Mouse (Mus musculus) forebrain, postnatal 0 days (tissue): ENCODE results near the gene Ccnt2. TPM values are rescaled to one million over a fixed set of nuclear protein-coding genes. Genes with fewer than 3 reads are reported as not detected.

Experiments used
- ATAC-seq: fragments of 200-750 bp; cut with Nextera tagmentation; 2 replicates; pipeline ENCODE4 v1.8.0; 2017; ENCODE audit warnings: mild to moderate bottlenecking, moderate library complexity
- DNase-seq: peaks from one replicate; pipeline ENCODE4 v3.0.0-alpha.2; 2015
- H3K27ac ChIP-seq: fragments of 300-500 bp; sonication (generic); 2 replicates; pipeline ENCODE4 v1.5.1; 2014; ENCODE audit warnings: low read depth, mild to moderate bottlenecking, antibody characterized with exemption, low read length, moderate library complexity, mixed read lengths
- H3K27me3 ChIP-seq: fragments of 300-500 bp; sonication (generic); 2 replicates; pipeline ENCODE4 v1.6.1; 2014; ENCODE audit warnings: mild to moderate bottlenecking, low read length, mixed read lengths; ENCODE audit not compliant: insufficient read depth
- H3K36me3 ChIP-seq: fragments of 300-500 bp; sonication (generic); 2 replicates; pipeline ENCODE4 v1.6.1; 2014; ENCODE audit warnings: mild to moderate bottlenecking, moderate library complexity; ENCODE audit not compliant: insufficient read depth
- H3K4me1 ChIP-seq: fragments of 300-500 bp; sonication (generic); 2 replicates; pipeline ENCODE4 v1.6.1; 2014; ENCODE audit warnings: antibody characterized with exemption; ENCODE audit not compliant: insufficient read depth
- H3K4me2 ChIP-seq: fragments of 300-500 bp; sonication (generic); 2 replicates; pipeline ENCODE4 v1.6.1; 2014; ENCODE audit warnings: low read depth, mild to moderate bottlenecking, moderate library complexity
- H3K4me3 ChIP-seq: fragments of 300-500 bp; sonication (generic); 2 replicates; pipeline ENCODE4 v1.5.1; 2014; ENCODE audit warnings: low read depth, low read length, mixed read lengths
- H3K9ac ChIP-seq: fragments of 300-500 bp; sonication (generic); 2 replicates; pipeline ENCODE4 v1.6.1; 2014; ENCODE audit warnings: mild to moderate bottlenecking
- H3K9me3 ChIP-seq: fragments of 300-500 bp; sonication (generic); 2 replicates; pipeline ENCODE4 v1.6.1; 2016; ENCODE audit warnings: low read length
- CTCF ChIP-seq: sonication (generic); IDR thresholded peaks from 2 replicates; pipeline ENCODE4 v1.5.1; 2016; ENCODE audit warnings: antibody characterized with exemption, control low read depth, low read depth
- WGBS: fragments of 180-500 bp; shearing (Covaris S2); extraction: QIAGEN DNeasy Blood & Tissue Kit; methylation state at CpG from one replicate; pipeline ENCODE4 v1.1.7; 2014; 5-methylcytosine and 5-hydroxymethylcytosine counted together
- polyA plus RNA-seq: library from polyadenylated mRNA; unstranded; fragments of >200 nt; fragmentation: Nextera tagmentation; extraction: Ambion mirVana; gene quantifications from 2 replicates; pipeline ENCODE4 v1.2.1, GENCODE M21; 2015
- total RNA-seq: library from RNA; depleted of rRNA; stranded (reverse); fragments of >200 nt; gene quantifications from 2 replicates; pipeline ENCODE4 v1.2.3, GENCODE M21; 2014; rRNA removed

Gene Ccnt2
- total and polyA plus RNA-seq, 2 experiments from 2014 or later = 23.2 to 51.5 TPM

DNA sequence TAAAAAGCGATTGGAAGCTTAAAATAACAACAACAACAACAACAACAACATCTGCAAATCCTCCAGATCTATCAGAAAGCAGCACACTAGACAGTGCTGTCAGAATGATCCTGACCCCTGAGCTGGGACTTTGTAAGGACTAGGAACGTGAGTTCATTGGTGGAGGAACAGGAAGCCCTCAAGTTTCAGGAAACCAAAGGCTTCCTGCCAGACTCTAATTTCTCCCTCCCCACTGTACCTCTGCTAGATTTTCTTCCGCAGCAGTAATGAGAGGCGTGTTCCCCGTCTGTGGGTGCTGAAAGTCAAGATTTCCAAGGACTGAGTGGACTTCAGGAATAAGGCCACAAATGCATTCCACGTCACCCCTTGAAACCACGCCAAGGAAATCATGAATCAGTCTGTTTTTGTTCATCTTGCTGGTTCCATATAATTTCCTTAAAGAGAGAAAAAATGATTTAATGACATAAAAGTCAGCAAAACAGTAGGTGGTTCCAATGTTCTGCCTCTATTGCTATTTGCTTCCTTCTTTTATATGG is 76.2 kb downstream of the Ccnt2 start:
- TF ChIP-seq CTCF = no peak
- H3K27me3 ChIP-seq = no peaks in the 10 kb centered on the region
- no peak overlapping the region for H3K4me3 ChIP-seq
- no peaks in the 10 kb centered on the region for H3K4me1 ChIP-seq
- no peak overlapping the region for H3K4me2 ChIP-seq
- DNase-seq (no peak), ATAC-seq (no peak)
- 0 out of 2 replicates have a peak, but pooled peaks cover 7% of the 10 kb centered on the region for H3K9me3 ChIP-seq
- no peak overlapping the region for H3K9ac ChIP-seq
- H3K27ac ChIP-seq = no peak overlapping the region
- no peaks in the 10 kb centered on the region for H3K36me3 ChIP-seq
- WGBS = 83% methylated on average over 7 of the region's 7 CpGs

DNA sequence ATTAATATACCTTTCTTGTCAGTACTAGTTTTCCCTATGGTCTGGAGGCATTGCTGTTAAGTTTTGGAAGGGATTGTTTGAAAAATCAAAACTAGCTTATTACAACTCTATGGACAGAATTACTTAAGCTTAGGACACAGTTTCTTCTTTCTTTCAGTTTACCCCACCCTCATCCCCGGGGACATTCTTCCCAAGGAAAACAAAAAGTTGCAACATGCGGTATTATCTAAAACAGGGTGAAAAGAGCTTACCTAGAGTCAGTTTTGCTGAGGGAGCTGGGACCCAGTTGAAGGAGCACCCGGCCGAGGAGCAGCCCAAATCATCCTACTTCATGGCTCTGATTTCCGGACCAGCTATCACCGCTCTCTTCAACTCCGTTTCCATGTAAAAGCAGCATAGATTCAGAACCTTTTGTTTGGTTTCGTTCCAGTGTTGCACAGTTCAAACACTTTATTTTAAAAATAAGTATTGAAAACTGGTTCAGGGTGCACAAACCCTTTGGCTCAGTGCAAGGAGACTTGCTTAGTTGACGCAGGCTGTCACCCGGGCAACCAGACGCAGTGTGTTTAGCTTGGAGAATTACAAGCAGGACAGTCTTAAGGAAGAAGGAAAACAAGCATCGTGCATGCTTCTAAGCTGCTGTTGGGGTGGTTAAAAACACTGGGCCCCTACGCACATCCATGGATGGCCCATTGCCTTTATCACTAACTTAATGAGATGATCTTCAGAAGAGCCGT is 80.7 kb downstream of the Ccnt2 start, which contains the start of gene Map3k19:
Map3k19 (minus strand) TSS at position 546 of the 737 bp plus-strand sequence.
- peak; percentile 11 for DNase-seq
- no peak for TF ChIP-seq CTCF
- Histone ChIP-seq H3K4me2 (no peak within 1 kb of the TSS), H3K9me3 (0 out of 2 replicates have a peak, but pooled peaks cover 7% of the 10 kb centered on the region), H3K27ac (no peak within 1 kb of the TSS), H3K4me3 (no peak within 1 kb of the TSS), H3K9ac (no peak within 1 kb of the TSS), H3K36me3 (no peaks in the 10 kb centered on the region), H3K27me3 (no peaks in the 10 kb centered on the region), H3K4me1 (no peaks in the 10 kb centered on the region)
- ATAC-seq = peak; percentile 71
- WGBS = 58% methylated on average over 14 of the region's 14 CpGs

Other genes with a start within 250 kb of the Ccnt2 start
- gene Tmem163, start 94.6 kb upstream of the Ccnt2 start, total RNA-seq = 30.7 and 36.7 TPM in 2 replicates
- 25.9 and 37.1 TPM in 2 replicates for gene Tmem163, start 94.6 kb upstream of the Ccnt2 start, polyA plus RNA-seq
- gene Acmsd, start 44.8 kb upstream of the Ccnt2 start, total RNA-seq = not detected in 2 replicates
- gene Acmsd, start 44.8 kb upstream of the Ccnt2 start, polyA plus RNA-seq = 0.11 TPM in 1 of 2 replicates, not detected in the other
- 3.2 and 4.6 TPM in 2 replicates for gene Map3k19, start 80.9 kb downstream of the Ccnt2 start, total RNA-seq
- 0.28 and 0.94 TPM in 2 replicates for gene Map3k19, start 80.9 kb downstream of the Ccnt2 start, polyA plus RNA-seq
- gene Rab3gap1, start 94.6 kb downstream of the Ccnt2 start, total RNA-seq = 27.7 and 34.6 TPM in 2 replicates
- gene Rab3gap1, start 94.6 kb downstream of the Ccnt2 start, polyA plus RNA-seq = 8.5 and 13.5 TPM in 2 replicates